Mouse (Mus musculus) C2C12 (cell line): ENCODE measurements around the gene Chrna5. TPM values are rescaled to one million over a fixed set of nuclear protein-coding genes. Genes with fewer than 3 reads are reported as not detected.

ENCODE experiments used
- H3K27me3 ChIP-seq: one replicate; pipeline ENCODE4 v1.6.1; 2011; ENCODE audit not compliant: control insufficient read depth, insufficient read depth, insufficient read length
- H3K36me3 ChIP-seq: one replicate; pipeline ENCODE4 v1.6.1; 2011; ENCODE audit not compliant: control insufficient read depth, insufficient read depth
- H3K4me3 ChIP-seq: one replicate; pipeline ENCODE4 v1.5.1; 2011; ENCODE audit warnings: mild to moderate bottlenecking, control low read depth; ENCODE audit not compliant: poor library complexity, insufficient read depth, severe bottlenecking
- H3K79me2 ChIP-seq: one replicate; pipeline ENCODE4 v1.6.1; 2011; ENCODE audit not compliant: control insufficient read depth, insufficient read depth
- H3K79me3 ChIP-seq: one replicate; pipeline ENCODE4 v1.6.1; 2011; ENCODE audit warnings: low read depth, control low read depth
- H3ac ChIP-seq: one replicate; pipeline ENCODE3; 2011; ENCODE audit warnings: low read depth; ENCODE audit not compliant: control insufficient read depth, insufficient read length
- CEBPB ChIP-seq: IDR thresholded peaks from one replicate; pipeline ENCODE4 v1.6.1; 2011; ENCODE audit warnings: low read depth, mild to moderate bottlenecking, control low read depth, moderate library complexity
- CTCF ChIP-seq: IDR thresholded peaks from one replicate; pipeline ENCODE4 v1.5.1; 2011; ENCODE audit not compliant: control insufficient read depth, insufficient read depth, insufficient read length
- FOSL1 ChIP-seq: IDR thresholded peaks from one replicate; pipeline ENCODE4 v1.8.0; 2011; ENCODE audit warnings: mild to moderate bottlenecking, low read length; ENCODE audit not compliant: poor library complexity, insufficient read depth, severe bottlenecking
- MAX ChIP-seq: IDR thresholded peaks from one replicate; pipeline ENCODE4 v1.6.1; 2011; ENCODE audit warnings: mild to moderate bottlenecking, control low read depth
- MYOD1 ChIP-seq: IDR thresholded peaks from one replicate; pipeline ENCODE4 v1.6.1; 2011; ENCODE audit warnings: low read depth; ENCODE audit not compliant: control insufficient read depth, insufficient read length
- MYOG ChIP-seq: IDR thresholded peaks from one replicate; pipeline ENCODE4 v1.6.1; 2011; ENCODE audit not compliant: control insufficient read depth, insufficient read length; ENCODE audit errors: extremely low read depth
- USF1 ChIP-seq: IDR thresholded peaks from one replicate; pipeline ENCODE4 v1.6.1; 2011; ENCODE audit warnings: low read depth, mild to moderate bottlenecking, control low read depth, moderate library complexity
- polyA plus RNA-seq: library from polyadenylated mRNA; unstranded; fragments of >200 nt; fragmentation: generic; extraction: Trizol; gene quantifications from one replicate; pipeline ENCODE4 v1.2.1, GENCODE M21; 2012; ENCODE audit warnings: missing spikeins

Gene Chrna5
- polyA plus RNA-seq, 1 experiment, result not detected

DNA sequence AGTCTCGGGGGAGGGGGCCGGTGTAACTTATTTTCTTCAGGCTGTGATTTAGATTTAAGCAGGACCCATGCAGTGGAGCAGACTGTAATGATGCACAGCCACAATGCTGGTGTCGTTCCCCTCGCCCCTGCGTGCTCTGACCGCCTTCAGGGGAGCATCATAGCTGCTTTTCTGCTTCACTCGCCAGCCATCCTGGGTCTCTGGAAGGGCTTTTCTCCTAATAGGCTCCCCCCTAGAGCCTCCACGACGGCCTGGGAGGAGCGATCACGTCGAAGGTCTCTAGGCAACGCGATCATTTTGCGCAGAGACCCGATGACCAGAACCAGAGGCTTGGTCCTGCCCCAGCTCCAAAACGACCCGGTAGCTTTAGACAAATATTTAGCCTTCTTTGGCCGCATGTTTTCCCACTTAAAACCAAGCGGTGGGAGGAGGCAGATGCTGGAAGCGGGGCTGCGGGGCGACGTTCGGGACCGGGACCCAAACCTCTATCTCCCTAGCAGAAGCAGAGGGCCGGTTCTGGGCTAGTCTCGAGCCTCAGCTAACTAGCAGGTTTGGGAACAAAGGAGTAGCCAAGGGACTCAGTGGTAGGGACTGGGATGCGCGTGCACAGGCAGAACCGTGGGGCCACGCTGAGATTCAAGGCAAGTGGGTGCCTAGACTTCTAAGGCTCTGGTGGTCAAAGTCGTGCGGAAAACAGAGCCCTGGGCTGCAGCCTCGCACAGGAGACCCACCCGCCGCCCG is 45.0 kb downstream of the Chrna5 start:
- H3K79me3 ChIP-seq, result no peaks in the 10 kb centered on the region
- H3K4me3 ChIP-seq, result no peak overlapping the region
- H3ac ChIP-seq, result no peak overlapping the region
- no peaks in the 10 kb centered on the region for H3K79me2 ChIP-seq
- H3K27me3 ChIP-seq, result peaks cover 29% of the 10 kb centered on the region
- TF ChIP-seq MYOD1, result no peak
- no peak for TF ChIP-seq CEBPB
- TF ChIP-seq MAX, result no peak
- TF ChIP-seq FOSL1, result no peak
- TF ChIP-seq USF1, result no peak
- no peak for TF ChIP-seq MYOG
- TF ChIP-seq CTCF, result no peak
- H3K36me3 ChIP-seq, result no peaks in the 10 kb centered on the region

- no peak for TF ChIP-seq FOSL1
- no peak for TF ChIP-seq USF1
- TF ChIP-seq CEBPB, result no peak
- no peak for TF ChIP-seq MAX
- no peak for TF ChIP-seq CTCF
- TF ChIP-seq MYOG, result no peak
- no peak for TF ChIP-seq MYOD1
- no peaks in the 10 kb centered on the region for H3K36me3 ChIP-seq
- no peak within 1 kb of the TSS for H3ac ChIP-seq
- H3K79me2 ChIP-seq, result no peaks in the 10 kb centered on the region
- H3K4me3 ChIP-seq, result no peak within 1 kb of the TSS
- peaks cover 30% of the 10 kb centered on the region for H3K27me3 ChIP-seq
- H3K79me3 ChIP-seq, result no peaks in the 10 kb centered on the region
Observed at GRCm38 (mm10) chr9:55026275-55026663, 45.6 kb downstream of the Chrna5 start, which contains the start of gene Chrna3. Chrna3 (minus strand) TSS chr9:55026562.

DNA sequence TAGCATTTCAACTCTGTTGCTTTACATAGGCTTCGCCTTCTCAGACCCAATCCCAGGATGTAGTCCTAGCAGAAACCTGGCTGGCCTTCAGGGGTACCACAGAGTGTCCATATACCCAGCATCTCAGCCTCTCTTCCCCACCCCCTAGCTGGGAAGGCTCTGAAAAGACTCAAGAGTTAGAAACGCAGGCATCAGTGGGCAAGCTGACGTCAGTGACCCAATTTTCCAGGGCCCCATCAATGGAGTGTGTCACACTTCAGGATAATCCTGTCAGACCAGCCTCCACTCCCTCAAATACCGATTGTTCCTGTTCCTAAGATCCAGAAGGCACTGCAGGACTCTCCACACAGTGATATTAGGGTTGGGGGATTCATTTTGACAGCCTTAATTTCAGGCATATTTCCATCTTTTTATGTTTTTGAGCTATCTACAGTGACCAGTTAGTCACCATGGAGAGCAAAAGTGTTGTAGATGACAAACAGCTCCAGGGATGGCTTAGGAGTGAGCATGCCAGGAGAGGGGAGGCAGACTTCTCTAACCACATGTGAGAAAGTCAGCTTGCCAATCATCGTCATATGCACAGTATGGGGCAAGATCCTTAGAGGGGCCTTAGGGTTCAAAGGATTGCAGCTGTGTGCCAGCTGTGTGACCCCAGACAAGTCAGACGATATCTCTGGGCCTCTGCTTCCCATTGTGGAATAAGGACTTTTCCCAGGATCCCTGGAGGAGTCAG is 50.9 kb downstream of the Chrna5 start:
- no peak for TF ChIP-seq MYOG
- TF ChIP-seq USF1, result no peak
- TF ChIP-seq CTCF, result no peak
- no peak for TF ChIP-seq MYOD1
- no peak for TF ChIP-seq FOSL1
- no peak for TF ChIP-seq CEBPB
- Histone ChIP-seq H3ac (no peak overlapping the region), H3K79me2 (no peaks in the 10 kb centered on the region), H3K4me3 (no peak overlapping the region), H3K27me3 (peaks cover 34% of the 10 kb centered on the region), H3K36me3 (no peaks in the 10 kb centered on the region), H3K79me3 (no peaks in the 10 kb centered on the region)

DNA sequence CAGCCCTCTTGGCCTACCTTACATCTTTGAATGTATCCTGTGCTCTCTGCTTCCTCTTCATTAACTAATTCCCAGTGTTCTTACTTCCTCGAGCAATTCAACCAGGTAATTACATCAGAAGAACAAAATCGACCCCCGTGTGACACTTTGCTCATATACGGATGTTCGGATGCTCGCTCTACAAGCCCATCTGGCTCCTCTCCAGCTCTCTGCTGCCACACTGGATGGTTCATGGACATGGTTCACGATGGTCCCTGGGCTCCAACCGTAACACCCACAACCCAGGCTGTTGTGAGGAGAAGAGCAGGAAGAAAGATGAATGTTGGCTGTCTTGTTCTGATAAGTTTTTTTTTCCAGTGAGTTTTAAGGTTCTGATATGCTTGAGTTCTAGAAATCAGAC is 58.3 kb downstream of the Chrna5 start:
- no peak for TF ChIP-seq MAX
- TF ChIP-seq FOSL1, result no peak
- no peak for TF ChIP-seq MYOG
- TF ChIP-seq CEBPB, result no peak
- no peaks in the 10 kb centered on the region for H3K79me2 ChIP-seq

DNA sequence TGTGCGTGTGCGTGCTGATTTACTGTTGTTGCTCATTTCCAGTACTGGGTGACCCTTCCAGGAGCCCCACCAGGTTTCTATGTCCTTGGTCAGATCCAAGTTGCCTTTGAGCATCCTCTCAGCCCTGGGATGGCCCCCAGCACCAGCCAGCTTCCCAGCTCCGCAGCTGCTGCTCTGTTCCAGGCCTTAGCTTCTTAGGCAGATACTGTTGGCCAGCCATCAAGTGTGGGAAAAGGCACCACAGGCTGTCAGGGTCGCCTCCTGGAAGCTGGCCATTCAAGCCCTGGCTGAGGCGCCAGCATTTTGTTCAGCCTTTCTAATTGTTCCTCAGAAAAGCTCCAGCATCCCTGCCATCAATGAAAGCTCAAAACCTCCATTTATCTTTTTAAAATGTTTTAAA is 59.3 kb downstream of the Chrna5 start:
- no peaks in the 10 kb centered on the region for H3K79me3 ChIP-seq
- H3K36me3 ChIP-seq, result no peaks in the 10 kb centered on the region
- H3K27me3 ChIP-seq, result peaks cover 45% of the 10 kb centered on the region
- H3K4me3 ChIP-seq, result no peak overlapping the region
- no peak overlapping the region for H3ac ChIP-seq
- H3K79me2 ChIP-seq, result no peaks in the 10 kb centered on the region
- no peak for TF ChIP-seq MYOG
- no peak for TF ChIP-seq CEBPB
- no peak for TF ChIP-seq CTCF
- no peak for TF ChIP-seq USF1
- no peak for TF ChIP-seq FOSL1
- no peak for TF ChIP-seq MYOD1
- TF ChIP-seq MAX, result no peak

More for the DNA sequence above, 58.3 kb downstream of the Chrna5 start:
- no peak overlapping the region for H3K4me3 ChIP-seq
- H3ac ChIP-seq, result no peak overlapping the region
- H3K36me3 ChIP-seq, result no peaks in the 10 kb centered on the region
- H3K27me3 ChIP-seq, result peaks cover 42% of the 10 kb centered on the region
- no peaks in the 10 kb centered on the region for H3K79me3 ChIP-seq
